Mouse (Mus musculus) G1E (cell line): ENCODE data around the gene Bglap2.

Experiments used
- CTCF ChIP-seq: IDR thresholded peaks from 2 replicates; pipeline ENCODE4 v1.5.1; 2012; ENCODE audit warnings: low read depth, low read length, inconsistent platforms, mixed read lengths
- GATA1 ChIP-seq: IDR thresholded peaks from 2 replicates; pipeline ENCODE4 v1.6.1; 2012; ENCODE audit warnings: borderline replicate concordance, low read length, inconsistent platforms, mixed read lengths
- TAL1 ChIP-seq: conservative IDR thresholded peaks from 2 replicates; pipeline ENCODE4 v1.6.1; 2012; ENCODE audit warnings: low read depth, low read length, inconsistent platforms, mixed read lengths

- TF ChIP-seq CTCF: no peak
- TF ChIP-seq GATA1: no peak
- no peak for TF ChIP-seq TAL1
These were observed 42.2 kb downstream of the Bglap2 start, which contains the start of the genes Tmem79 and Smg5 for GRCm38 (mm10) chr3:88336058-88337013.
